Mouse (Mus musculus) urinary bladder, postnatal 25 days (tissue): Measurements from ENCODE around the gene Arpc4.
"Not testable (repeated sequence)": the region's sequence is repeated elsewhere in the genome, so short reads cannot be mapped to it uniquely, and the experiment has no call there.

Experiments used
- DNase-seq: peaks from one replicate; pipeline ENCODE4 v3.0.0; 2022; ENCODE audit warnings: low spot score

The Arpc4 gene

DNA sequence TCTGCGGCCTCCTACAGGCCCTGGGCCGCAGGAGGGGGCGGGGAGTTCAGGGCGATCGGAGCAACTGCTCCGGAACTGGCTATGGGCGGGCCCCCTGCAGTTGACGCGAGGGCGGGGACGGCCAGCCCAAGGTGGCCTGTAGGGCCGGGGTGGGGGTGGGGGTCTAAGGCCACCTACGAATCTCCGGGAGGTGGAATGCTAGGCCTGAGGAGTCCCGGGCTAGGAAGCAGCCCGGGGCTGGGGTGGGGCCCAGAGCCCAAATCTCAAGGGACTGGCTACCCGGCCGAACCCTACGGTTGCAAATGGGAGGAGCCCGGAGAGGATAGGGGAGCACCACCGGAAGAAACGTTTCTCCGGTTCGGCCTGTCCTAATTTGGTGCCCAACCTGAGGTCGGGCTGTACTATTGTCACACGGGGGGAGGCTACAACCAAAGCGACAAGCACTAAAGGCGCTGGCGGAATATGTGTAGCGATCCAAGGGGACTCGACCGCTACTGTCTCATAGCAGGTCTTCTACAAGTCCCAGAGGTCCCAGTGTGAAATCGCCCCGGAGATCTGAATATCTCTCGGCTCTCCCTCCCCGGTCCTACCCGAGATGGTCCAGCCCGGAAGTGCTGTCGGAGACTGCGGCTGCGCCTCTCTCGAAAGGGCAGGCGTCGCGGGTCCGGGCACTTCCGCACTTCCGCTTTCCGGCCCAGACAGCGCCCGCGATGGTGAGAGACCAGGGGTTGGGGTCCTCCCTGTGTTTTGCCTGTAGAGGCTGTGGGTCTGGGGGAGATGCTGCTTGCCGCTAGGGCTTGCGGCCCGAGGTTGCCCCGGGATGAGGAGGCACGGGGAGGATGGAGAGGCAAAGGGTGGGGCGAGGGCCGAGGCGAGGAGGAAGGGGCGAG, at the start of gene Arpc4, which contains the start of gene Tada3:
TSS of gene Arpc4 (plus strand) at position 620 of the 890 bp plus-strand sequence.
TSS of gene Tada3 (minus strand) at position 388 of the 890 bp plus-strand sequence.
- DNase-seq: peak; percentile 85

DNA sequence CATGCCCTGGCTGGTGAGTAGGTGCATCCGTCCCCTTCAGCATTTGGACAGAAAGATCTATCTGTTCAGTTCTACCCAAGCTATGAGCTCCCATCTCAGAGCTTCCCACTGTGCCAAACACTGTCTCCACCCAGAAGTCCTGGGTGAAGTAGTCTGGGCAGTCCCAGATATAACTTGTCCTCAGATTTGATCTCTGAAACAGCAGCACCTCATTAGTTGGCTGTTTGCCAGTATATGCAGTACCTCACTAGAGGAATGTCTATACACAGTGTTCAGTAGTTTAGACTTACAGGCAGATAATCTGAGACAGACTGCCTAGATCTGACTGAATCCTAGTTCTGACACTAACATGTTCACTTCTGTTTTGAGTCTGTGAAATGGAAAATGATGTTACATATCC, 48.5 kb upstream of the Arpc4 start:
- no peak for DNase-seq

- no peak for DNase-seq
These were observed 47.4 kb upstream of the Arpc4 start for GRCm38 (mm10) chr6:113330547-113330946.

- no peak for DNase-seq
These were observed 46.2 kb upstream of the Arpc4 start for GRCm38 (mm10) chr6:113331721-113332120.

DNA sequence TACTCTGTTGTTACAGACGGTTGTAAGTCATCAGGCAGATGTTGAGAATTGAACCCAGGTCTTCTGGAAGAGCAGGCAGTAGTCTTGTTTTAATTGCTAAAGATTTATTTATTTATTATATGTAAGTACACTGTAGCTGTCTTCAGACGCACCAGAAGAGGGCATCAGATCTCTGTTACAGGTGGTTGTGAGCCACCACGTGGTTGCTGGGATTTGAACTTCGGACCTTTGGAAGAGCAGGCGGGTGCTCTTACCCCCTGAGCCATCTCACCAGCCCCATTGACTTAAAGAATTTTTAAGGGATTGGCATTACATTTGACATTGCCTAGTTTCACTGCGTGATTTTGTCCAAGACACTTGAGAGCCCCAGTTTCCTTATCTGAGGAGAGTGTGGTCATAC, 45.2 kb upstream of the Arpc4 start:
- DNase-seq: not testable (repeated sequence)

DNA sequence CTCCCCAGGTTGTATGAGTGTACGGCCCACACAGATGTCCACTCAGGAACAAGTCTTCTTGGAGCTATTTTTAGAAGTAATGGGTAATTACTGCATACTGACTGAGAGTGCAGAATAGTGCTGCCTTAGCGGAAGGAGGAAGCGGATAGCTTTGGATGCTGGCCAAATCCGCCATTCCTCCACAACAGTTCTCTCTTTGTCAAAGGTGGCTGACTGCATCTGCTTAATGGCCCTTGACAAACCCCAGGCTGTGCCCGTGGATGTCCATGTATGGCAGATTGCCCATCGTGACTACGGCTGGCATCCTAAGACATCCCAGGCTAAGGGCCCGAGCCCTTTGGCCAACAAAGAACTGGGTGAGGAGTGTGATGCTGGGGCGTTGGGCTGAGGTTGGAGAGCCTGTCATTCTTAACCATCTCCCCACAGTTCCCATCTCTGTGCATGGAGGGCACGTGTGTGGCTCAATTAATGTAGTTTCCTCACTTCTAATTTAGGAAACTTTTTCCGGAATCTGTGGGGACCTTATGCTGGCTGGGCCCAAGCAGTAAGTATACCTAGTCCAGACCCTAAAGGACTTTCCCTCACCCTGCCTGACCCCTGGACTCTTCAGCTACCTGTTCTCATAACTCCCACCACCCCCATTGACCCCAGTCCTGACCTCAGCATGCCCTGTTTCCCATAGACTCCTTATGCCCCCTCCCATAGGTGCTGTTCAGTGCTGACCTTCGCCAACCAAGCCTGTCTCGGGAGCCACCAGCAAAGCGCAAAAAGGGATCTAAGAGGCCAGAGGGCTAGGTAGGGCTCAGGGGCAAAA, 44.6 kb upstream of the Arpc4 start:
- no peak for DNase-seq

DNA sequence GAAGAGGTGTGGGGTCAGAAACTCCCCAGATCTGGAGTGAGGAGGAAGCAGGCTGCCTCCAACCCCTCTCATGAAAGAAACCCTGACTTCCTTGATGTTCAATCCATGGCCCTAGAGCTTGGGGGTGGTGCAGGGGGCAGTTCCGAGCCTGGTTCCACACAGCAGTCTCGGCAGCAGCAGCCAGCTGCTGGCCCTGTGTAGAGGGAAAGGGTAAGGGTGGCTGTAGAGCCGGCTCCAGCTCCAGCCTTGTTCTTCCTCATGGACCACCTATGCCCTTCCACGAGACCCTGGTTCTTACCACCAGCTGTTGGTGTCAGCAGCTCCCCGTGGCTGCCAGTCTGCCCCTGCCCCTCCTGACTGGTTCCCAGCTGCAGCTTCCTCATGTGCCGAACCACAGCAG, 43.7 kb upstream of the Arpc4 start:
- no peak for DNase-seq

DNA sequence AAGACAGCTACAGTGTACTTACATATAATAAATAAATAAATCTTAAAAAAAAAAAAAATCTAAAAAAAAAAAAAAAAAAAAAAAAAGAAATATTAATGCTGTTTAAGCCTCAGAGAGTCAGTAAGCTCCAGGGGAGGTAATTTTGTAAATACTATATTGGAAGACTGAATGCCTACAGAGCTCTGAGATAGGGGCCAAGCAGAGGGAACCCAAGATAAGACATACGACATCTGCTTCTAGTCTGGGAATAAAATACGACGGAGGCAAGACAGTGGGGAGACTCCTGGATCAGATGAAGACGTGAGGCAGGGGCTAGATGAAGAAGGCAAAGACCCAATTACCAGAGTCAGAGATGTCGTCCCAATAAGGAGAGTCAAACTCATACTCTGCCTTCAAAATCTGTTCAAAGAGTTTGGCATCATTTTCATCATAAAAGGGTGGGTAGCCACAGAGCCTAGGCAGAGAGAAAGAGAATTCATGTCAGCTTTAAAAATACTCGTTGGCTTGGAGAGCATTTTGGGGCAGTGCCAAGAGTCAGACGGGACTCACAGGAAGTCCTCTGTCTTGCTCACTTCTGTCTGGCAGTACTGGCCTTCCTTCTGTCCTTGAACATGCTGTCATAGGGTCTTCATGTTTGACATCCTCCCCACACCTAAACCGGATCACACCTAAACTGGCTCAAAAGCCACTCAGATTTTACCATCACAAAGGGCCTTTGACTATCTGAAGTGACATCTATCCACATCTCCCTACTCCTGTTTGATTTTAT, 40.9 kb upstream of the Arpc4 start:
- no peak for DNase-seq

DNA sequence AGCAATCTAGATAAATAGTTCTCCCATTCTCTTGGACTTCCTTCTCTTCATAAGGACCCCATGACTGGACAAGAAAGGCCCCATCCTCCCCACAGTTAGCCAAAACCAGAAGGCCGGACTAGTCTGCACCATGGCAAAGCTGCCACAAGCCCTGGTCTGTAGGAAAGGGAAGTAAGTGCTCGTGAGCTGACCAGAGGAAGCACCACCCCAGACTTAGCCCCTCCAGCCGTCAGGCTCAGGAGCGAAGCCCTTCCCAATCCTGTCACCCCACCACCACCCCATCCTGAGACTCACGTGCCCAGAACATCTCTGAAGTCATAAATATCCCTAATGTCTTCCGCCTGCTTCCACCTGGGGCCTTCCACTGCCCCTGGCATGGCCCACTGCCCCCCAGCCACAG, 36.3 kb upstream of the Arpc4 start:
- no peak for DNase-seq

GRCm38 (mm10) chr6:113342297-113342696, 35.6 kb upstream of the Arpc4 start:
- no peak for DNase-seq

DNA sequence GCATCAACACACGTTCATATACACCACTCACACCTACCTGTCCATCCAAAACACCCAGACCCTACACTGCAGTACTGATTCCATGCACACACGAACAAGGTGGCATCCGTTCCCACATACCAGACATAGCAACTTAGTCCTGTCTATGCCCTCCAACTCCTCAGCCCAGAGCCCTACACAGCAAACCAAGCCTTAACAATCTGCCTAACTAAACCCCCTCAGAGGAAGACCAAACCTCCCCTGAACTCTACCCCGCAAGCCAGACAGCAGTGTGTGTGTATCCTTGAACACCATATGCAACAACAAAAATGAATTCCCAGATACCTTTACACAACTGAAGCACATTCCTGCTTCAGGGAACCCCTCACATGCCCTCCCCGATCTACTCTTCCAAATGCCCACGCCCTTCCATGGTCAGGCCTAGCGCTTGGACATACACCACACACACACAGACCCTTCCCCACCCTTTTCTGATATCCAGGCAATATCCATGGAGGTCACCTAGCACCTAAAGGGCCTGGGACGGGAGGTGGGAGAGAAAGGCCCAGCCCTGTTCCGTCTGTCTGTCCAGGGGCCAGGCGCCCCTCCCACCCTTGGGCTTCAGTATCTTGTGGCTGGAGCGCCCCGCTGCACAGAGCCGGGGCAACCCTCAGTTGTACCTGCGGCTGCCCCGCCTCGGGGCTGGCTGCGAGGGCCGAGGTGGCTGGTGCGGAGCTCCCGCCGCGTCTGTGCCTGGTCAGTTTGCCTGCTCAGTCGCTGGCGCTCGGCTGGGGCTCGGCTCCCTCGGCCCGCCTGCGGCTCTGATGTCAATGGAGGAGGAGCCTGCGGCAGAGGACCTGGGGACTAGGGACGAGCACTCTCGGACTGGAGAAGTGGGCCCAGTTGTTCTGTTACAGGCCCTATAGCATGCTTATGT, 34.5 kb upstream of the Arpc4 start, which contains the start of gene Camk1:
TSS of gene Camk1 (minus strand) at position 808 of the 916 bp plus-strand sequence.
- peak; percentile 70 for DNase-seq

- peak; percentile 50 for DNase-seq
These were observed 33.6 kb upstream of the Arpc4 start for GRCm38 (mm10) chr6:113344321-113344720.

DNA sequence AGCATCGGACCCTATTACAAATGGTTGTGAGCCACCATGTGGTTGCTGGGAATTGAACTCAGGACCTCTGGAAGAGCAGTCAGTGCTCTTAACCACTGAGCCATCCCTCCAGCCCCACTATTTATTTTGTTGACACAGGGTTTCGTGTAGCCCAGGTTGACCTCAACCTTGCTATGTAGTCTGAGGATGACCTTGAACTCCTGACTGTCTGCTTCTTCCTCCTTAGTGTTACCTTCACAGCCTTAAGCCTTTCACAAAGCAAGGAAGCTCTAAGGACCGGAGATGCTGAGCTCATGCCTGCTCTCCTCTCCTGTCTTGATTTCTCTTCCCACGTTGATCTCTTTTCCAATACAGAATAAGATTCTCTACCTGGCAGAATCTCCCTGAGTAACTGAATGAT, 31.0 kb upstream of the Arpc4 start:
- no peak for DNase-seq

GRCm38 (mm10) chr6:113350538-113350937, 27.4 kb upstream of the Arpc4 start:
- no peak for DNase-seq

- DNase-seq: no peak
These were observed 26.8 kb upstream of the Arpc4 start for GRCm38 (mm10) chr6:113351161-113351560.

DNA sequence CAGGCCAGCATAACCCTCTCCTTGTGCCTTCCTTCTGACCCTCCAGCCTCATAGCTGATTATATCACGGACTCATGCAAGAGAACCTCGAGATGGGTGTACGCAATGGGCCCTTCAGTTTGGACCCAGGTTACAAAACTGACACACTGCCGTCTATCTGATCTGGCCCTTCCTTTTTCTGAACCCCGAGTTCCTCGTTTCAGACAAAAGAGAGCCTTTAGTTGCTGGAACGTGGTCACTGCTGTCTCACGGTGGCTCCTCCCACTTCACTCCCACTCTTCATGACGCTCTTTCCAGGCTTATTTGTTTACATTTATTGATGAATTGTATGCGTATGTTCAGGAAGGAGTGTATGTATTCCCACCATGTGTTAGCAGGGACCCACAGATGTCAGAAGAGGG, 26.3 kb upstream of the Arpc4 start:
- no peak for DNase-seq

DNA sequence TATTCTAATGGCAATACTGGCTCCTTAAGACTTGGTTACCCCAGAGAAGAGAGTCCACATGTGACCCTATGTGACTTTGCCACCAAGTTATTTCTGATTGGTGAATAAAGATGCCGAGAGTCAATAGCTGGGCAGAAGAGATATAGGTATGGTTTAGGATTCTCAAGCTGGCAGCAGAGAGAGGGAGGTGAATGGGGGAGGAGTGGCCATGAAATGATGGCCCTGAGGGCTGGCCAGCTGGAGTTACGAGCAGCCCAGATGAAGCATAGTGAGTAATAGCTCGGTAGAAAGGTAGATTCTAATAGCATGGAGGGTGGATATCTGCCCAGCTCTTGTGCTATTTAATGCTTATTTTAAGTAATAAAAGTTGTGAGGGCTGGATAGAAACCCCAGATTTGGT, 25.1 kb upstream of the Arpc4 start:
- no peak for DNase-seq

DNA sequence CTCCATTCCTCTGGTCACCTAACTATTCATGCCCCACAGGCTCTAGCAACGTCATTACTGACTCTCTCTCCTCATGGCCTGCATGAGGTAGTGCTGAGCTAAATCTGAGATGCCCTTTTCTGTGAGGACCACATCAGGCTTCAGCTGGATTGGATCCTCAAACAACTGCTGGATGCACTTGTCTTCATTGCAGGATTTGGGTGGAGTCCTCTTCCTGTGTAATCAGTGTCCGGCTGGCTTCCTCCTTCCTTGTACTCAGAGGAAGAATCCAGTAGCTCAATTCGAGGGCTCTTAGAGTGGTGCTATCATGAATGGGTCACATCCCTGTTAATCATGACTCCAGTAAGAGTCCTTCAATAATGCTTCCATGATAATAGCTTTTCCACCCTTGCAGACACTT, 24.2 kb upstream of the Arpc4 start:
- no peak for DNase-seq

- no peak for DNase-seq
These were observed 16.4 kb upstream of the Arpc4 start for GRCm38 (mm10) chr6:113361476-113361875.

- DNase-seq: no peak
These were observed 15.7 kb upstream of the Arpc4 start for GRCm38 (mm10) chr6:113362241-113362640.

DNA sequence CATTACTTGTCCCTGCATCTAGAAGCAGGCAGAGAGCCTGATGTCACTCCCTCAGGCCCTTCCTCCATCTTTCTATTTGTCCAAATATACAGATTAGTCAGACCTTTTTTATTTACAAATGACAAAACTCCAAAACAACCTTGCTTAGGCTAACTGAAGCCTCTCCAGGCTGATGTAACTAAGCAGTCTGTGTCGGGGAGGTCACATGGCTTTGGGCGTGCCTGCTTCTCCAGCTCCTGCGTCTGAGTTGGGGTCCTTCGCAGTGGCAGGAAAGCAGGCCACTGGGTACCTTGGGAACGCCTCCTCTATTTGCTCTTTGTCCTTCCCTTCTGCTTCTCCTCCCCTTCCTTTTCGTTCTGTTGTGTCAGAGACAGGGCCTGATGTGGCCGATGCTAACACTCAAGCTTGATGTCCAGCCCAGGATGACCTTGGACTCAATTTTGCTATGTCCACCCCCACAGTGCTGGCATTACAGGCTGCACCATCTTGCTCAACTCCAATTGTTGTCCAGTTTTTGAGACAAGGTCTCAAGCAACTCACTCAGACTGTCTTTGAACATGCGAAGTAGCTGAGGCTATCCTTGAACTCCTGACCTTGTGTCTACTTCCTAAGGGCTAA, 13.3 kb upstream of the Arpc4 start:
- DNase-seq: no peak
